Mouse (Mus musculus) cerebellum, adult 2 months (tissue): ENCODE data around the gene Tenm2.

Experiments
- CTCF ChIP-seq: fragments of 200-500 bp; IDR thresholded peaks from 2 replicates; pipeline ENCODE4 v1.5.1; 2011; ENCODE audit warnings: low read depth, mild to moderate bottlenecking, control low read depth, low read length, moderate library complexity, borderline replicate concordance; ENCODE audit not compliant: insufficient read depth
- POLR2A ChIP-seq: fragments of 200-500 bp; IDR thresholded peaks from 2 replicates; pipeline ENCODE4 v1.6.1; 2011; ENCODE audit warnings: low read length, control low read depth, borderline replicate concordance; ENCODE audit not compliant: insufficient read depth

- TF ChIP-seq CTCF (no peak), POLR2A (no peak)
Observed at GRCm38 (mm10) chr11:36073074-36073818, 1162.5 kb downstream of the Tenm2 start.
